Mouse (Mus musculus): ENCODE measurements at regions not wholly inside any gene's neighbourhood (a gene's known extent, or its start where the extent isn't known, plus 50 kb on each side); places are given as distances from the start of the nearest gene placed in this dataset.

DNA sequence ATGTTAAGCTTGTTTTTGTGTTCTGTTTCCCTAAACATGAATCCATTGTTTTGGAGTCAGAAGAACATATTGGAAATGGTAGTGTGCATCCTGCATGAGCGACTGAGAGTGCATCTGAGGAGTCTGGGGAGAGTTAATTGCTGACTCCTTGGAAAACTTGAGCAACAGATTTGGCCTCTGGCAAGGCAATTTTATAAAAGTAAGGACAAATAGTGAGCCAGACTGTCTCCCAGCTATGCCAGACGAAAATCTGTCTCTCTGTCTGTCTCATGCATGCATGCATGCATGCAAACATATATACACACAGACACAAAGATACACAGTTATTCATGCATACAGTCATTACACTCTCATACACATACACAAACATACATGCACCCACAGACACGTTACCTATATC, 2232.7 kb downstream of the 4930444P10Rik start:
- no peak for TF ChIP-seq POLR2A (IDR thresholded peaks at IDR 0.05; ENCODE audit: borderline replicate concordance, insufficient read depth, low read length)
- no peak for TF ChIP-seq CTCF (IDR thresholded peaks at IDR 0.05; ENCODE audit: borderline replicate concordance, insufficient read depth, low read depth, low read length)

All from cerebellum, adult 2 months (tissue).